In genomic region chr1:182292291-182292690, GRCm38 (mm10) we compare ENCODE assay signal across 30 mouse cellular contexts. TPM values are rescaled to one million over a fixed set of nuclear protein-coding genes. Genes with fewer than 3 reads are reported as not detected.
A peak's percentile ranks its signal among the peaks of the same experiment; 100 is the strongest.
DNase-seq lines count a peak whose midpoint lies in the region; ATAC-seq lines count a peak whose summit lies in the region.
"Had no signal": no experiment of that assay in that cellular context is flagged by ENCODE, and none has a peak within 500 bp of the region (broad histone marks: within the 10 kb centered on the region; RNA-seq: fewer than 3 reads in every experiment).

No protein-coding gene starts in this region.

- no peaks in the 10 kb centered on the region for H3K4me1 ChIP-seq in kidney, embryonic 16.5 days (ENCODE audit: insufficient read depth, low read length)
- H3K4me1 ChIP-seq in midbrain, embryonic 11.5 days (ENCODE audit: control insufficient read depth, insufficient read depth, low read length), result peaks cover 5% of the 10 kb centered on the region; the same call in 1 of the 2 replicates
- no peaks in the 10 kb centered on the region for H3K4me1 ChIP-seq in midbrain, embryonic 14.5 days (ENCODE audit: control insufficient read depth, insufficient read depth, low read length)
- H3K4me1 ChIP-seq in forebrain, embryonic 10.5 days, result peaks cover 13% of the 10 kb centered on the region
- H3K4me1 ChIP-seq: embryonic facial prominence, embryonic 10.5 days; embryonic facial prominence, embryonic 15.5 days; forebrain, embryonic 13.5 days; hindbrain, embryonic 12.5 days; intestine, embryonic 15.5 days; limb, embryonic 12.5 days; liver, embryonic 13.5 days; midbrain, embryonic 13.5 days had no signal

- H3K27ac ChIP-seq in kidney, embryonic 16.5 days (ENCODE audit: low read length), result no peak overlapping the region
- no peak overlapping the region for H3K27ac ChIP-seq in midbrain, embryonic 11.5 days (ENCODE audit: low read depth, low read length)
- H3K27ac ChIP-seq in midbrain, embryonic 14.5 days (replicated peaks; ENCODE audit: low read depth, low read length), result no peak overlapping the region
- H3K27ac ChIP-seq in forebrain, embryonic 10.5 days, result no peak overlapping the region
- H3K27ac ChIP-seq: embryonic facial prominence, embryonic 10.5 days; embryonic facial prominence, embryonic 15.5 days; forebrain, embryonic 13.5 days; heart, embryonic 13.5 days; hindbrain, embryonic 12.5 days; hindbrain, postnatal 0 days; intestine, embryonic 15.5 days; layer of hippocampus, adult 2 months; left cerebral cortex, adult 2 months; limb, embryonic 12.5 days; liver, embryonic 13.5 days; lung, embryonic 15.5 days; midbrain, embryonic 13.5 days had no signal

- no peak overlapping the region for H3K4me2 ChIP-seq in kidney, embryonic 16.5 days (replicated peaks; ENCODE audit: low read depth, low read length)
- no peak overlapping the region for H3K4me2 ChIP-seq in midbrain, embryonic 11.5 days
- H3K4me2 ChIP-seq in midbrain, embryonic 14.5 days (ENCODE audit: low read length), result no peak overlapping the region
- H3K4me2 ChIP-seq: embryonic facial prominence, embryonic 15.5 days; forebrain, embryonic 13.5 days; heart, embryonic 13.5 days; hindbrain, embryonic 12.5 days; intestine, embryonic 15.5 days; limb, embryonic 12.5 days; liver, embryonic 13.5 days; lung, embryonic 15.5 days; midbrain, embryonic 13.5 days had no signal

- 30% methylated on average over 4 of the region's 4 CpGs for WGBS in kidney, embryonic 16.5 days
- 74% methylated on average over 4 of the region's 4 CpGs for WGBS in midbrain, embryonic 11.5 days
- WGBS in midbrain, embryonic 14.5 days, result 90% methylated on average over 4 of the region's 4 CpGs
- 80% methylated on average over 4 of the region's 4 CpGs for WGBS in forebrain, embryonic 10.5 days

- ATAC-seq in kidney, embryonic 16.5 days (ENCODE audit: low FRiP score, low TSS enrichment), result peak; percentile 49; the same call in 1 of the 2 replicates
- ATAC-seq in midbrain, embryonic 11.5 days (ENCODE audit: low FRiP score), result no peak
- ATAC-seq in midbrain, embryonic 14.5 days (ENCODE audit: low FRiP score, low TSS enrichment), result no peak
- ATAC-seq: CD4-positive, CD25-positive, alpha-beta regulatory T cell, adult 4 months; forebrain, embryonic 13.5 days; hindbrain, postnatal 0 days; intestine, embryonic 15.5 days; midbrain, embryonic 13.5 days had no signal

- H3K36me3 ChIP-seq in kidney, embryonic 16.5 days (ENCODE audit: insufficient read depth, low read length), result no peaks in the 10 kb centered on the region
- H3K36me3 ChIP-seq in midbrain, embryonic 11.5 days (ENCODE audit: control insufficient read depth, insufficient read depth, low read length), result no peaks in the 10 kb centered on the region
- H3K36me3 ChIP-seq in midbrain, embryonic 14.5 days (ENCODE audit: control insufficient read depth, insufficient read depth, low read length), result no peaks in the 10 kb centered on the region
- no peaks in the 10 kb centered on the region for H3K36me3 ChIP-seq in forebrain, embryonic 10.5 days (replicated peaks)
- H3K36me3 ChIP-seq: embryonic facial prominence, embryonic 10.5 days; embryonic facial prominence, embryonic 15.5 days; heart, embryonic 13.5 days; hindbrain, embryonic 12.5 days; intestine, embryonic 15.5 days; limb, embryonic 12.5 days; liver, embryonic 13.5 days; lung, embryonic 15.5 days; midbrain, embryonic 13.5 days had no signal

- no peaks in the 10 kb centered on the region for H3K27me3 ChIP-seq in kidney, embryonic 16.5 days (ENCODE audit: insufficient read depth, low read length)
- H3K27me3 ChIP-seq in midbrain, embryonic 11.5 days (ENCODE audit: control insufficient read depth, insufficient read depth, low read length), result no peaks in the 10 kb centered on the region
- no peaks in the 10 kb centered on the region for H3K27me3 ChIP-seq in midbrain, embryonic 14.5 days (ENCODE audit: control insufficient read depth, insufficient read depth, low read length)
- no peaks in the 10 kb centered on the region; the same call in 1 of the 2 replicates for H3K27me3 ChIP-seq in forebrain, embryonic 10.5 days (ENCODE audit: poor library complexity, severe bottlenecking)
- H3K27me3 ChIP-seq: embryonic facial prominence, embryonic 15.5 days; heart, embryonic 13.5 days; hindbrain, embryonic 12.5 days; intestine, embryonic 15.5 days; limb, embryonic 12.5 days; liver, embryonic 13.5 days; lung, embryonic 15.5 days; midbrain, embryonic 13.5 days had no signal

- no peak overlapping the region for H3K9ac ChIP-seq in kidney, embryonic 16.5 days (replicated peaks; ENCODE audit: low read length)
- H3K9ac ChIP-seq in midbrain, embryonic 11.5 days (ENCODE audit: low read length), result no peak overlapping the region
- H3K9ac ChIP-seq in midbrain, embryonic 14.5 days (replicated peaks; ENCODE audit: low read length), result no peak overlapping the region
- H3K9ac ChIP-seq: embryonic facial prominence, embryonic 15.5 days; forebrain, embryonic 13.5 days; heart, embryonic 13.5 days; hindbrain, embryonic 12.5 days; intestine, embryonic 15.5 days; limb, embryonic 12.5 days; liver, embryonic 13.5 days; lung, embryonic 15.5 days; midbrain, embryonic 13.5 days had no signal

- H3K4me3 ChIP-seq in kidney, embryonic 16.5 days (ENCODE audit: low read length), result no peak overlapping the region
- no peak overlapping the region for H3K4me3 ChIP-seq in midbrain, embryonic 11.5 days (ENCODE audit: low read depth, low read length)
- no peak overlapping the region for H3K4me3 ChIP-seq in midbrain, embryonic 14.5 days (replicated peaks; ENCODE audit: low read depth, low read length)
- H3K4me3 ChIP-seq in forebrain, embryonic 10.5 days, result no peak overlapping the region
- H3K4me3 ChIP-seq: embryonic facial prominence, embryonic 10.5 days; embryonic facial prominence, embryonic 15.5 days; forebrain, embryonic 13.5 days; heart, embryonic 13.5 days; hindbrain, embryonic 12.5 days; intestine, embryonic 15.5 days; layer of hippocampus, adult 2 months; left cerebral cortex, adult 2 months; limb, embryonic 12.5 days; liver, embryonic 13.5 days; lung, embryonic 15.5 days; megakaryocyte, embryonic 14.5 days; midbrain, embryonic 13.5 days had no signal

- no peaks in the 10 kb centered on the region for H3K9me3 ChIP-seq in kidney, embryonic 16.5 days (ENCODE audit: low read length)
- H3K9me3 ChIP-seq in midbrain, embryonic 11.5 days (ENCODE audit: control insufficient read depth, low read length), result no peaks in the 10 kb centered on the region
- H3K9me3 ChIP-seq in midbrain, embryonic 14.5 days (ENCODE audit: control insufficient read depth, low read length), result peaks cover 4% of the 10 kb centered on the region; the same call in 1 of the 2 replicates
- H3K9me3 ChIP-seq in forebrain, embryonic 10.5 days, result peaks cover 14% of the 10 kb centered on the region
- H3K9me3 ChIP-seq: embryonic facial prominence, embryonic 10.5 days; embryonic facial prominence, embryonic 15.5 days; heart, embryonic 13.5 days; hindbrain, embryonic 12.5 days; intestine, embryonic 15.5 days; limb, embryonic 12.5 days; liver, embryonic 13.5 days; lung, embryonic 15.5 days; midbrain, embryonic 13.5 days had no signal

- no peak for DNase-seq in kidney, postnatal 14 days
- peak; percentile 64 for DNase-seq in midbrain, embryonic 11.5 days (ENCODE audit: low spot score, missing footprints)
- no peak for DNase-seq in midbrain, embryonic 14.5 days
- peak; percentile 51 to 62 for DNase-seq in thymus, postnatal 10 days (ENCODE audit: low spot score in 2 of 2)
- peak; percentile 23 for DNase-seq in yolk sac, embryonic 10.5 days (ENCODE audit: low spot score)
- no peak for DNase-seq in T-cell, adult 2 months (ENCODE audit: low spot score)
- no peak for DNase-seq in forebrain, embryonic 10.5 days (ENCODE audit: extremely low spot score, low spot score)
- DNase-seq: adrenal gland, postnatal 25 days; cerebellum, adult 2 months; cerebellum, postnatal 14 days; gastrocnemius, postnatal 10 days; kidney, adult 2 months; kidney, postnatal 10 days; liver, embryonic 13.5 days; lung, postnatal 36 days had no signal

RNA-seq across cellular contexts. Expression of gene Degs1, which starts 9.7 kb away (rescaled TPM):
- polyA plus RNA-seq in kidney, embryonic 16.5 days (2015; fragmentation: Nextera tagmentation; extraction: Ambion mirVana), result 131 and 134 TPM in 2 replicates
- 68.5 and 76.2 TPM in 2 replicates for polyA plus RNA-seq in midbrain, embryonic 11.5 days (2014; fragmentation: Nextera tagmentation; extraction: Ambion mirVana)
- polyA plus RNA-seq in midbrain, embryonic 14.5 days (2014; fragmentation: Nextera tagmentation; extraction: Ambion mirVana), result 67.7 and 76.8 TPM in 2 replicates
- polyA plus RNA-seq in forebrain, embryonic 10.5 days (2016; fragmentation: Nextera tagmentation; extraction: Ambion mirVana), result 64.3 and 69.1 TPM in 2 replicates

RNA-seq across cellular contexts. Expression of gene Fbxo28, which starts 49.1 kb away (rescaled TPM):
- polyA plus RNA-seq in kidney, embryonic 16.5 days (2015; fragmentation: Nextera tagmentation; extraction: Ambion mirVana), result 18.0 and 18.3 TPM in 2 replicates
- polyA plus RNA-seq in midbrain, embryonic 11.5 days (2014; fragmentation: Nextera tagmentation; extraction: Ambion mirVana), result 29.7 and 32.1 TPM in 2 replicates
- 33.5 and 40.9 TPM in 2 replicates for polyA plus RNA-seq in midbrain, embryonic 14.5 days (2014; fragmentation: Nextera tagmentation; extraction: Ambion mirVana)
- polyA plus RNA-seq in forebrain, embryonic 10.5 days (2016; fragmentation: Nextera tagmentation; extraction: Ambion mirVana), result 17.6 and 20.3 TPM in 2 replicates

Comparison
In these comparisons a context has a peak if more than half of its experiments do, and no peak if none do; other contexts are left out.
1. DNase-seq: peak in midbrain, embryonic 11.5 days (single experiment), thymus, postnatal 10 days (2 of 2) and yolk sac, embryonic 10.5 days (single experiment); none in kidney, postnatal 14 days (single experiment), midbrain, embryonic 14.5 days (single experiment), T-cell, adult 2 months (single experiment) and forebrain, embryonic 10.5 days (single experiment).